Mouse (Mus musculus): ENCODE data around the gene Magix. TPM values are rescaled to one million over a fixed set of nuclear protein-coding genes. Genes with fewer than 3 reads are reported as not detected.
"Not testable (repeated sequence)": the region's sequence is repeated elsewhere in the genome, so short reads cannot be mapped to it uniquely, and the experiment has no call there.

Gene Magix
- total RNA-seq (2021): under 1 TPM; 0.31 to 0.52 TPM
- long read RNA-seq, experiment 1: 0 reads
- long read RNA-seq, experiment 2, partial matches to known transcripts: 0 of 1 reads
- long read RNA-seq, experiment 2, other reads (novel, unspliced or antisense): 1 of 1 reads

GRCm38 (mm10) chrX:7680864-7681263 is at the start of gene Magix:
TSS of gene Magix (minus strand) at chrX:7681251.
- Histone ChIP-seq H3K27ac (no peak within 1 kb of the TSS), H3K4me3 (peak within 1 kb of the TSS; percentile 44)
- no peak for TF ChIP-seq CTCF (conservative IDR thresholded peaks at IDR 0.05)
- DNase-seq (ENCODE audit: low spot score in 2 of 2): no peak

- peak overlapping the region; percentile 87 for H3K27ac ChIP-seq
- DNase-seq (ENCODE audit: low spot score in 2 of 2): no peak
- no peak for TF ChIP-seq CTCF (conservative IDR thresholded peaks at IDR 0.05)
- peak overlapping the region; percentile 55 for H3K4me3 ChIP-seq
These were observed 47.8 kb upstream of the Magix start for GRCm38 (mm10) chrX:7728922-7729265.

GRCm38 (mm10) chrX:7728215-7728921 is 47.3 kb upstream of the Magix start, which contains the start of gene Praf2:
TSS of gene Praf2 (plus strand) at chrX:7728439.
- Histone ChIP-seq H3K4me3 (peak within 1 kb of the TSS; percentile 55), H3K27ac (peak within 1 kb of the TSS; percentile 87)
- TF ChIP-seq CTCF (conservative IDR thresholded peaks at IDR 0.05): peak; percentile 5; the same call in 1 of the 2 replicates
- peak; percentile 73 to 88 for DNase-seq (ENCODE audit: low spot score in 2 of 2)

- Histone ChIP-seq H3K4me3 (no peak overlapping the region), H3K27ac (no peak overlapping the region)
- DNase-seq (ENCODE audit: low spot score in 2 of 2): no peak
- TF ChIP-seq CTCF (conservative IDR thresholded peaks at IDR 0.05): no peak
These were observed 46.1 kb upstream of the Magix start for GRCm38 (mm10) chrX:7727176-7727575.

- no peak for TF ChIP-seq CTCF (conservative IDR thresholded peaks at IDR 0.05)
- H3K27ac ChIP-seq: no peak overlapping the region
- H3K4me3 ChIP-seq: no peak overlapping the region
- no peak for DNase-seq (ENCODE audit: low spot score in 2 of 2)
These were observed 44.8 kb upstream of the Magix start for GRCm38 (mm10) chrX:7725841-7726240.

- DNase-seq (ENCODE audit: low spot score in 2 of 2): no peak
- no peak overlapping the region for H3K27ac ChIP-seq
- no peak for TF ChIP-seq CTCF (conservative IDR thresholded peaks at IDR 0.05)
These were observed 43.1 kb upstream of the Magix start for GRCm38 (mm10) chrX:7724135-7724534.

GRCm38 (mm10) chrX:7722691-7723090 is 41.6 kb upstream of the Magix start:
- peak overlapping the region; percentile 66 for H3K4me3 ChIP-seq
- peak overlapping the region; percentile 98; the same call in 1 of the 2 replicates for H3K27ac ChIP-seq
- no peak for DNase-seq (ENCODE audit: low spot score in 2 of 2)
- TF ChIP-seq CTCF (conservative IDR thresholded peaks at IDR 0.05): no peak

More at GRCm38 (mm10) chrX:7724135-7724534, 43.1 kb upstream of the Magix start:
- no peak overlapping the region for H3K4me3 ChIP-seq

GRCm38 (mm10) chrX:7722282-7722611 is 41.2 kb upstream of the Magix start:
- no peak for DNase-seq (ENCODE audit: low spot score in 2 of 2)
- Histone ChIP-seq H3K27ac (peak overlapping the region; percentile 98), H3K4me3 (peak overlapping the region; percentile 66)
- no peak for TF ChIP-seq CTCF (conservative IDR thresholded peaks at IDR 0.05)

GRCm38 (mm10) chrX:7721514-7722281 is 40.6 kb upstream of the Magix start, which contains the start of gene Gm45208:
TSS of gene Gm45208 (plus strand) at chrX:7722245.
- peak; percentile 58 to 65 for DNase-seq (ENCODE audit: low spot score in 2 of 2)
- Histone ChIP-seq H3K27ac (peak within 1 kb of the TSS; percentile 98), H3K4me3 (peak within 1 kb of the TSS; percentile 66)
- no peak for TF ChIP-seq CTCF (conservative IDR thresholded peaks at IDR 0.05)

- not testable (repeated sequence) for H3K27ac ChIP-seq; H3K4me3 ChIP-seq; DNase-seq (ENCODE audit: low spot score in 2 of 2)
- peak; percentile 50 for TF ChIP-seq CTCF (conservative IDR thresholded peaks at IDR 0.05)
These were observed 35.0 kb upstream of the Magix start for GRCm38 (mm10) chrX:7716058-7716457.

- peak; percentile 91 to 96 for DNase-seq (ENCODE audit: low spot score in 2 of 2)
- Histone ChIP-seq H3K4me3 (peak within 1 kb of the TSS; percentile 52), H3K27ac (peak within 1 kb of the TSS; percentile 96)
These were observed 33.3 kb upstream of the Magix start, which contains the start of gene Wdr45 for GRCm38 (mm10) chrX:7714135-7714899. TSS of gene Wdr45 (plus strand) at chrX:7714333.

- DNase-seq (ENCODE audit: low spot score in 2 of 2): not testable (repeated sequence)
- H3K4me3 ChIP-seq: peak overlapping the region; percentile 52
- peak overlapping the region; percentile 77 for H3K27ac ChIP-seq
These were observed 32.7 kb upstream of the Magix start for GRCm38 (mm10) chrX:7713764-7714134.

- Histone ChIP-seq H3K4me3 (peak within 1 kb of the TSS; percentile 69), H3K27ac (peak within 1 kb of the TSS; percentile 78)
- no peak for TF ChIP-seq CTCF (conservative IDR thresholded peaks at IDR 0.05)
- DNase-seq (ENCODE audit: low spot score in 2 of 2): peak; percentile 77 to 90
These were observed 15.9 kb upstream of the Magix start, which contains the start of gene Gpkow for GRCm38 (mm10) chrX:7696954-7697381. TSS of gene Gpkow (plus strand) at chrX:7697131.

All from layer of hippocampus, adult 2 months (tissue).